ENCODE assay signal across 17 mouse cellular contexts in the genomic region with DNA sequence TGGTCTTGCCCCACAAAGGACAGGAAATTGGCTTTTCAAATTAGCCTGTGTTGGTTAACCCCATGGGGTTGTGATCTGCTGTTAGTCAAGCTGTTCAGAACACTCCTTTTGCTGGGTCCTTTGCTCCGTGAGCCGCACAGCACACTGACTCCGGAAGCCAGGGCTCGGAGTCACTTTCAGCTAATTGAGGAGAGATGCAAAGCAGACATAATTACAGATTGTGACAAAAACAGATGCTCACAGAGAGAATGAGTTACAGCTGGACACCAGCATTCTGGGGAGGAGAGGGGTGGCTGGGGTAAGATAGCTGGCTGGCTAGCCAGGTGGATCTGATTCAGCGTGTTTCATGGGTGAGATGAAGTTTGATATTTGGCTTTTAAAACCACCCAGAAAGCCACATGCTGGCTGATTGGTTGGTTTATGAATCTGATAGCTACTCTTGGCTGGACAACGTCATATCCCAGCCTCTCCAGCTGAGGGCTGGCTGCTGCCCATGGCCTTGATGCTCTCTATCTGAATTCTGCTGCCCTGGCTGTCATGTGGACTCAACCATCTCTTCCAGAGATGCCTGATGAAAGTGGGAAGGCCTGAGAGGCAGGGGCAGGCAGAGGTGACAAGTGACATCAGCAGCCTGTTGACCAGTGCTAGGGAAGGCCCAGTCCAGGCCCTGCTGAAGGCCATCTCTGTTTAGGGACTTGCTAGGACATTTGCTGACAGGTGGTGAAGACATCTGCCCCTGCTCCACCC. TPM values are rescaled to one million over a fixed set of nuclear protein-coding genes. Genes with fewer than 3 reads are reported as not detected.
DNase-seq lines count a peak whose midpoint lies in the region; ATAC-seq lines count a peak whose summit lies in the region.
"Had no signal": no experiment of that assay in that cellular context is flagged by ENCODE, and none has a peak within 500 bp of the region (broad histone marks: within the 10 kb centered on the region; RNA-seq: fewer than 3 reads in every experiment).

No protein-coding gene starts in this region.

- H3K9me3 ChIP-seq in hindbrain, embryonic 12.5 days (replicated peaks), result no peaks in the 10 kb centered on the region
- H3K9me3 ChIP-seq in hindbrain, embryonic 14.5 days (ENCODE audit: control insufficient read depth, low read length), result no peaks in the 10 kb centered on the region
- no peaks in the 10 kb centered on the region for H3K9me3 ChIP-seq in lung, embryonic 15.5 days
- H3K9me3 ChIP-seq: heart, embryonic 15.5 days; limb, embryonic 15.5 days had no signal

- H3K4me3 ChIP-seq in hindbrain, embryonic 12.5 days, result no peak overlapping the region
- no peak overlapping the region for H3K4me3 ChIP-seq in hindbrain, embryonic 14.5 days (replicated peaks; ENCODE audit: low read length)
- H3K4me3 ChIP-seq in lung, embryonic 15.5 days, result no peak overlapping the region
- H3K4me3 ChIP-seq: heart, embryonic 15.5 days; limb, embryonic 15.5 days had no signal

- 0 out of 2 replicates have a peak, but pooled peaks have one; percentile 18 for ATAC-seq in cerebellum, adult (ENCODE audit: insufficient number of reproducible peaks, low FRiP score, low TSS enrichment)
- 0 out of 2 replicates have a peak, but pooled peaks have one; percentile 22 for ATAC-seq in hindbrain, embryonic 12.5 days (ENCODE audit: low FRiP score)
- ATAC-seq in hindbrain, embryonic 14.5 days (ENCODE audit: low FRiP score), result no peak
- peak; percentile 49; the same call in 1 of the 2 replicates for ATAC-seq in lung, embryonic 15.5 days (ENCODE audit: borderline replicate concordance, extremely low read depth, low FRiP score, low TSS enrichment)

- no peak overlapping the region for H3K27ac ChIP-seq in hindbrain, embryonic 12.5 days
- no peak overlapping the region for H3K27ac ChIP-seq in hindbrain, embryonic 14.5 days
- no peak overlapping the region for H3K27ac ChIP-seq in lung, embryonic 15.5 days
- H3K27ac ChIP-seq: heart, embryonic 15.5 days; limb, embryonic 15.5 days; macrophage had no signal

- no peak for DNase-seq in cerebellum, adult 18-20 months
- no peak for DNase-seq in hindbrain, embryonic 14.5 days (ENCODE audit: low spot score)
- DNase-seq in R1 (ENCODE audit: low read depth, low spot score), result peak; percentile 50
- DNase-seq in frontal cortex, adult 2 months (ENCODE audit: extremely low spot score in 1 of 2, low spot score in 1 of 2), result no peak
- DNase-seq in layer of hippocampus, postnatal 36 days, result no peak
- DNase-seq: cerebellum, postnatal 14 days; kidney, postnatal 4 days; right cerebral cortex, postnatal 25 days had no signal

- WGBS in hindbrain, embryonic 12.5 days, result 59% methylated on average over 6 of the region's 6 CpGs
- WGBS in hindbrain, embryonic 14.5 days, result 40% methylated on average over 6 of the region's 6 CpGs
- WGBS in lung, embryonic 15.5 days, result 60% methylated on average over 6 of the region's 6 CpGs

- H3K36me3 ChIP-seq in hindbrain, embryonic 12.5 days, result no peaks in the 10 kb centered on the region
- no peaks in the 10 kb centered on the region for H3K36me3 ChIP-seq in hindbrain, embryonic 14.5 days (replicated peaks; ENCODE audit: control insufficient read depth, insufficient read depth)
- H3K36me3 ChIP-seq in lung, embryonic 15.5 days, result no peaks in the 10 kb centered on the region
- H3K36me3 ChIP-seq: heart, embryonic 15.5 days; limb, embryonic 15.5 days had no signal

- peaks cover 14% of the 10 kb centered on the region for H3K4me1 ChIP-seq in hindbrain, embryonic 12.5 days
- H3K4me1 ChIP-seq in hindbrain, embryonic 14.5 days (replicated peaks; ENCODE audit: control insufficient read depth, insufficient read depth, low read length), result no peaks in the 10 kb centered on the region
- H3K4me1 ChIP-seq in lung, embryonic 15.5 days, result no peaks in the 10 kb centered on the region

- H3K4me2 ChIP-seq in hindbrain, embryonic 12.5 days (replicated peaks), result no peak overlapping the region
- H3K4me2 ChIP-seq in hindbrain, embryonic 14.5 days (replicated peaks), result no peak overlapping the region
- H3K4me2 ChIP-seq in lung, embryonic 15.5 days, result no peak overlapping the region
- H3K4me2 ChIP-seq: heart, embryonic 15.5 days; limb, embryonic 15.5 days had no signal

- no peaks in the 10 kb centered on the region for H3K27me3 ChIP-seq in hindbrain, embryonic 12.5 days
- H3K27me3 ChIP-seq in hindbrain, embryonic 14.5 days (ENCODE audit: control insufficient read depth, insufficient read depth, low read length), result no peaks in the 10 kb centered on the region
- H3K27me3 ChIP-seq in lung, embryonic 15.5 days, result no peaks in the 10 kb centered on the region
- H3K27me3 ChIP-seq: heart, embryonic 15.5 days; limb, embryonic 15.5 days had no signal

- H3K9ac ChIP-seq in hindbrain, embryonic 12.5 days, result no peak overlapping the region
- H3K9ac ChIP-seq in hindbrain, embryonic 14.5 days, result no peak overlapping the region
- no peak overlapping the region for H3K9ac ChIP-seq in lung, embryonic 15.5 days
- H3K9ac ChIP-seq: heart, embryonic 15.5 days; limb, embryonic 15.5 days had no signal

RNA-seq across cellular contexts. Expression of gene Gm45213, which starts 14.5 kb away (rescaled TPM):
- polyA plus RNA-seq in hindbrain, embryonic 12.5 days (2016; fragmentation: Nextera tagmentation; extraction: Ambion mirVana), result not detected in 2 replicates
- polyA plus RNA-seq in hindbrain, embryonic 14.5 days (2014; fragmentation: Nextera tagmentation; extraction: Ambion mirVana), result not detected in 2 replicates
- not detected in 2 replicates for polyA plus RNA-seq in lung, embryonic 15.5 days (2015; fragmentation: Nextera tagmentation; extraction: Ambion mirVana)
- not detected in 2 replicates for polyA plus RNA-seq in frontal cortex, adult 2 months (2012; rRNA removed)
- total RNA-seq in layer of hippocampus, postnatal 36 days (2021), result not detected
- total RNA-seq: neutrophil, adult 5-6 weeks had no signal
- polyA plus RNA-seq: brain, embryonic 14.5 days; heart, embryonic 15.5 days; intestine, embryonic 14.5 days; limb, embryonic 15.5 days; macrophage had no signal

RNA-seq across cellular contexts. Expression of gene Snrpa1, which starts 29.9 kb away (rescaled TPM):
- polyA plus RNA-seq in hindbrain, embryonic 12.5 days (2016; fragmentation: Nextera tagmentation; extraction: Ambion mirVana), result 174 and 175 TPM in 2 replicates
- polyA plus RNA-seq in hindbrain, embryonic 14.5 days (2014; fragmentation: Nextera tagmentation; extraction: Ambion mirVana), result 119 and 124 TPM in 2 replicates
- polyA plus RNA-seq in lung, embryonic 15.5 days (2015; fragmentation: Nextera tagmentation; extraction: Ambion mirVana), result 177 and 181 TPM in 2 replicates
- polyA plus RNA-seq in frontal cortex, adult 2 months (2012; rRNA removed), result 37.2 and 40.7 TPM in 2 replicates
- 10 to 100 TPM; 34.1 to 35.0 TPM for total RNA-seq in layer of hippocampus, postnatal 36 days (2021)

RNA-seq across cellular contexts. Expression of gene Selenos, which starts 50.5 kb away (rescaled TPM):
- 82.2 and 83.7 TPM in 2 replicates for polyA plus RNA-seq in hindbrain, embryonic 12.5 days (2016; fragmentation: Nextera tagmentation; extraction: Ambion mirVana)
- polyA plus RNA-seq in hindbrain, embryonic 14.5 days (2014; fragmentation: Nextera tagmentation; extraction: Ambion mirVana), result 80.3 and 88.0 TPM in 2 replicates
- polyA plus RNA-seq in lung, embryonic 15.5 days (2015; fragmentation: Nextera tagmentation; extraction: Ambion mirVana), result 101 and 105 TPM in 2 replicates
- polyA plus RNA-seq in frontal cortex, adult 2 months (2012; rRNA removed), result 81.5 and 83.9 TPM in 2 replicates
- total RNA-seq in layer of hippocampus, postnatal 36 days (2021), result 10 to 100 TPM; 53.5 to 55.9 TPM
